Mouse (Mus musculus) thymus, adult 2 months (tissue): ENCODE results near the gene Tas2r134. TPM values are rescaled to one million over a fixed set of nuclear protein-coding genes. Genes with fewer than 3 reads are reported as not detected.

ENCODE experiments used
- DNase-seq: peaks from one replicate; pipeline ENCODE4 v3.0.0; 2021
- H3K27ac ChIP-seq: fragments of 200-500 bp; 2 replicates; pipeline ENCODE4 v1.5.1; 2012; ENCODE audit warnings: low read length, control low read depth; ENCODE audit not compliant: control insufficient read depth, insufficient read depth
- H3K27me3 ChIP-seq: fragments of 200-500 bp; 2 replicates; pipeline ENCODE4 v1.6.1; 2012; ENCODE audit warnings: mild to moderate bottlenecking, low read length, moderate library complexity, mixed read lengths; ENCODE audit not compliant: control insufficient read depth, insufficient read depth
- H3K36me3 ChIP-seq: fragments of 200-500 bp; 2 replicates; pipeline ENCODE4 v1.6.1; 2012; ENCODE audit warnings: mild to moderate bottlenecking, low read length, moderate library complexity; ENCODE audit not compliant: control insufficient read depth, insufficient read depth
- H3K4me1 ChIP-seq: fragments of 200-500 bp; replicated peaks from 2 replicates; pipeline ENCODE4 v1.6.1; 2012; ENCODE audit warnings: low read length; ENCODE audit not compliant: control insufficient read depth, insufficient read depth
- H3K4me3 ChIP-seq: fragments of 200-500 bp; 2 replicates; pipeline ENCODE4 v1.5.1; 2012; ENCODE audit warnings: mild to moderate bottlenecking, low read length, control low read depth, moderate library complexity; ENCODE audit not compliant: control insufficient read depth, insufficient read depth
- CTCF ChIP-seq: fragments of 200-500 bp; IDR thresholded peaks from 2 replicates; pipeline ENCODE4 v1.5.1; 2012; ENCODE audit warnings: mild to moderate bottlenecking, control low read depth, low read length, moderate library complexity, borderline replicate concordance; ENCODE audit not compliant: control insufficient read depth, poor library complexity, insufficient read depth; ENCODE audit errors: extremely low read depth
- POLR2A ChIP-seq: fragments of 200-500 bp; IDR thresholded peaks from 2 replicates; pipeline ENCODE4 v1.6.1; 2012; ENCODE audit warnings: mild to moderate bottlenecking, low read length, control low read depth, moderate library complexity; ENCODE audit not compliant: control insufficient read depth, poor library complexity, insufficient read depth; ENCODE audit errors: extremely low read depth
- WGBS: fragments of 180-500 bp; shearing (Covaris S2); methylation state at CpG from one replicate; pipeline ENCODE4 v1.1.7; 2018; 5-methylcytosine and 5-hydroxymethylcytosine counted together
- polyA plus RNA-seq: library from polyadenylated mRNA; depleted of rRNA; stranded (reverse); fragments of >200 nt; gene quantifications from 2 replicates; pipeline ENCODE4 v1.2.3, GENCODE M21; 2012

Gene Tas2r134
- polyA plus RNA-seq, 1 experiment = not detected

DNA sequence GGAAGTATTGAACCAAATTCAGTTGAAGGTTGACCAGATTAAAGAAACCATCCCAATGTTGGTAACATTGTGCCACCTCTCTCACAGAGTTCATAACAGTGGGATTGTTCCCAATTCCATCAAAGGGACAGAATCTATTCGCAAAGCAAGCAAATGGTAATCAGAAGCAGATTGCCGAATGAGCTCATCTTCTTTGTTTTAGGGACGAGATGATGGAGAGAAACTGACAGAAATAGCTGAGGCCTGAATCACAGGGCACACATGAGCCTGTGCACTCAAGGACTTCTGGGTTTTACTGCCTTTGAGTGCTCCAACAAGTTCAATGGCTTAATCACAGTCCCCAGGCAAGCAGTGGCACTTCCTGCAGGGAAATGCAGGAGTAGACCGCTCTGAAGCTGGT lies 13.6 kb upstream of the Tas2r134 start:
- Histone ChIP-seq H3K36me3 (no peaks in the 10 kb centered on the region), H3K27ac (no peak overlapping the region), H3K4me3 (no peak overlapping the region), H3K27me3 (no peaks in the 10 kb centered on the region), H3K4me1 (no peaks in the 10 kb centered on the region)
- TF ChIP-seq POLR2A (no peak), CTCF (no peak)
- WGBS = 97% methylated on average over 4 of the region's 4 CpGs
- no peak for DNase-seq

DNA sequence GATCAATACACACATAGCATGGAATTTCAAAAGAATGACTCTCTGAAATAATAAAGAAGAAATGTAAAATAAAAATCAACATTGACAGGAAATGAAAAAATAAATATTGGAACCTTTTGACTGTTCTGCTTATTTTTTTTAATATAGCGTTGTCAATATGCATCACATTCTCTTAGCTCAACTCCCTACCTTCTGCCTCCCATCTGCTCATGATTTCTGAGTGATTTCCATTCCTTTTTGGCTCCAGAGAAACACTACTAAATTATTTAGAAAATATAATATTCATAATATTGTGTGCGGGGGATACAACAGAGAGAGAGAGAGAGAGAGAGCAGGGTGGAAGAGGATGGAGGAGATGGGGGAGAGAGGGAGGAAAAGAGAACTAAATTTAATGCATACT lies 5.4 kb upstream of the Tas2r134 start:
- Histone ChIP-seq H3K36me3 (no peaks in the 10 kb centered on the region), H3K4me3 (no peak overlapping the region), H3K27ac (no peak overlapping the region), H3K27me3 (no peaks in the 10 kb centered on the region), H3K4me1 (no peaks in the 10 kb centered on the region)
- DNase-seq = no peak
- 98% methylated on average over 2 of the region's 2 CpGs for WGBS
- no peak for TF ChIP-seq CTCF
- TF ChIP-seq POLR2A = no peak

DNA sequence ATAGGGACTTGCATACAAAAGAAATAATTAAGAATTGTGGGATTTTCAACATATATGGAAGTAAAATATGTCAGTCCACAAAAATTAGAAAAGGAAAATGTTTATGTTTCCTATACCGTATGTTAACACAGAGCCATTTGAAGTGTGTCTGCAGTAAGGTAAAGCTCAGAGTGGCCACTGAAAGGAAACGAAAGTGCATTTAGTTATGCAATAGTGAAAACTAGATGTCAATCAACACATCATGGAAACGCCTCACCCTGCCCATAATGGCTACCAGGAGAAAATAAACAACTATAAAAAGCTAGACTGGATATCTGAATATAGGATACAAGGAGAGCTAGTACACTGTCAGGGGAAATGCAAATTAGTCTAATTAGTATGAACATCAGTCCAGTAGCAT lies 1.3 kb upstream of the Tas2r134 start:
- 84% methylated on average over 3 of the region's 3 CpGs for WGBS
- Histone ChIP-seq H3K36me3 (no peaks in the 10 kb centered on the region), H3K27me3 (no peaks in the 10 kb centered on the region), H3K4me1 (no peaks in the 10 kb centered on the region), H3K27ac (no peak overlapping the region), H3K4me3 (no peak overlapping the region)
- DNase-seq = no peak
- TF ChIP-seq POLR2A = no peak
- no peak for TF ChIP-seq CTCF

DNA sequence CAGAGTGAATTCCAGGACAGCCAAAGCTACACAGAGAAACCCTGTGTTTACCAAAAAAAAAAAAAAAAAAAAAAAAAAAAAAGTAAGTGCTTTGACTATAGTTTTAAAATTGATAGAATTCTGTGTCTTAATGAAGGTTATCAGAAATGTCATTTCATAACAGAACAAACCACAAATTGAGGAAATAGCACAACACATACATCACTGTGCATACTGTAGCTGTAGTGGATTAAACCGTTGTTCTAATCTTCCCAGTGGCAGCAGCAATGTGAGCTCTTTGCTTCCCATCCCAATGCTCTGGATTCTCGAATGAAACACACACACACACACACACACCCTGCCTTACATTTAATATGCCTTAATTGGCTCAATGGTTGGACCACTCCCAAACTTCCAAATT lies 4.1 kb downstream of the Tas2r134 start:
- WGBS = 54% methylated on average over 2 of the region's 2 CpGs

DNA sequence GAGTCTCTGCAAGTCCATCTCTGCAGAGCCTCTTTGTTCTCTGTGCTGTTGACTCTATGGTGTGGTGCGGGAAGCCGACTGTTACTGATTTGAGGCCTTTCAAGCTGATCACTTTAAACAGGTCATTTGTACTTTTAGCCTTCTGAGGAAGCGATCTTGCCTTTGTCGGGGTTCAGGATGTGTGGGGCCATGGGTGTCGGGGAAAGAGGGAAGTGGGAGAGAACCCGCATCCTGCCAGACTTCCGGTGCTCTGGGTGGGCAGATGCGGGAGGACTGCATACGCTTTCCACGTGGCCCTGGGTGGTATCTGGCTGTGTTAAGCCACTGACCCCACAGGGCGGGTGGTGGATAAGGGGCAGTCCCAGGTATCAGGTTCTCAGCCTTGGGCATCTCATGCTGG lies 10.4 kb downstream of the Tas2r134 start:
- H3K36me3 ChIP-seq = no peaks in the 10 kb centered on the region
- no peaks in the 10 kb centered on the region for H3K27me3 ChIP-seq
- no peak overlapping the region for H3K4me3 ChIP-seq
- no peak for TF ChIP-seq POLR2A
- TF ChIP-seq CTCF = no peak
- H3K4me1 ChIP-seq = no peaks in the 10 kb centered on the region; the same call in 1 of the 2 replicates
- no peak for DNase-seq
- WGBS = 8% methylated on average over 11 of the region's 11 CpGs
- H3K27ac ChIP-seq = no peak overlapping the region

More for the DNA sequence above, 4.1 kb downstream of the Tas2r134 start:
- Histone ChIP-seq H3K27ac (no peak overlapping the region), H3K36me3 (no peaks in the 10 kb centered on the region), H3K4me1 (no peaks in the 10 kb centered on the region), H3K27me3 (no peaks in the 10 kb centered on the region), H3K4me3 (no peak overlapping the region)
- DNase-seq = no peak
- no peak for TF ChIP-seq POLR2A
- no peak for TF ChIP-seq CTCF

DNA sequence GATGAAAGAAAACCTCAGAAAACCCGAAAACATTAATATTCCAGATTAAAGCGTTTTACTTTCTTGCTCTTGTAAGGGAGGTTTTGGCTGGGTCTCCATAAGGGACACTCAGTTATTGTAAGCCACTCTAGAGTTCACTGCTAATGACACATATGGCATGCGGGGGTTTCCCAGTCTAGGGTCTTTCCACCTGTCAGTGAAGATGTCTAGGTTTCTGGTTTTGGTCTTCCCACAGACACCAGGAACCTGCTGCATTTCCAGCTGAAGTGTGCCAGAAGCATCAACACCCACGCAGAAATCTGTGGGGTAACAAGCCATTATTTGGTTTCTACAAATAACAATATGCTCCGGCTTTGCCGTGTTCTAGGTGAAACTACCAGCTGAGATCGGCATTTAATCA lies 14.3 kb downstream of the Tas2r134 start:
- Histone ChIP-seq H3K27ac (no peak overlapping the region), H3K4me1 (no peaks in the 10 kb centered on the region; the same call in 1 of the 2 replicates), H3K4me3 (no peak overlapping the region), H3K36me3 (no peaks in the 10 kb centered on the region), H3K27me3 (no peaks in the 10 kb centered on the region)
- WGBS = 91% methylated on average over 7 of the region's 7 CpGs
- TF ChIP-seq CTCF (no peak), POLR2A (no peak)
- DNase-seq = no peak

DNA sequence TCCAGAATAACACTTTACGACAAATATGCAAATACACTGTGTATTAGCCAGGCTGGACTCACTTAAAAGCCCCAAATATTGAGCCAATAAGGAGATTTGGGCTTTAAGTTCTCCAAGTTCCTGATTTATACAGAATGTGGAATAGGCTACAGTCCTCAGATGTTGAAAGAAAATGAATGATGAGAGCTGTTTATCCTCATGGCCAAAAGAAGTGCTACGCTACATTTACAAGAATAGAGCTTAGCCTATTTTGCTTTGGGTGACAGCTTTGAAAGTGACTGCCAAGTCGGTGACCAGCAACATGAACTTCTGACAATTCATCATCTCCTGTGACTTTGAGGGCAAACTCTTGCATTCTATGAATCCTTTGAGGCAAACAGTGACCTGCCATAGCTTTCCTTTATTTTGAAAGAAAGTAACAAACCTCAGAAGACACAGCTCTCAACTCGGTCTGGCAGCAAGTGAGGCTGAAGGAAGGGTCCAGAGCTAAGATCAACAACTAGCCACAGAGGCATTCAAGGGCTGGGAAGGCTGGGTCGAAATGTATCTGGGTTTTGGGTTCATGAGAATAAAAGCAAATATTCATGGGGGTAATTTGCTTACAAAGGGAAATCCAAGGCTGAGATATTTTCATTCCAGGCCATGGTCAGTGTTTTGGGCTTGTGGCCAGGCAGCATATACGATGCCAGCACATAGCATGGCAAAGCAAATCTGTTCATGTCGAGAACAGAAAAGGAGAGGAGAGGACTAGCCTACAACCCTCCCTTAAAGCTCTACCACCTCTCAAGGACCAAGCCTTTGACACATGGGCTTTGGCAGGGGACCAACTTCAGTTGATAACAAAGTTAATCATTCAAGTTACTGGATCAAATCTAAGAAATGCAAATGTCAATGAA lies 16.2 kb downstream of the Tas2r134 start:
- 84% methylated on average over 7 of the region's 7 CpGs for WGBS
- H3K4me3 ChIP-seq = no peak overlapping the region
- H3K4me1 ChIP-seq = no peaks in the 10 kb centered on the region
- TF ChIP-seq POLR2A (no peak), CTCF (no peak)
- H3K36me3 ChIP-seq = no peaks in the 10 kb centered on the region
- DNase-seq = no peak
- no peaks in the 10 kb centered on the region for H3K27me3 ChIP-seq
- no peak overlapping the region for H3K27ac ChIP-seq
